Mouse (Mus musculus) large intestine, adult 2 months (tissue): ENCODE data around the gene Nalcn. TPM values are rescaled to one million over a fixed set of nuclear protein-coding genes. Genes with fewer than 3 reads are reported as not detected.

Experiments used
- DNase-seq: peaks from one replicate; pipeline ENCODE4 v3.0.0-alpha.2; 2012; ENCODE audit warnings: low read depth, low spot score
- WGBS: fragments of 180-500 bp; shearing (Covaris S2); methylation state at CpG from one replicate; pipeline ENCODE4 v1.1.7; 2018; 5-methylcytosine and 5-hydroxymethylcytosine counted together
- polyA plus RNA-seq: library from polyadenylated mRNA; depleted of rRNA; stranded (reverse); fragments of >200 nt; gene quantifications from 2 replicates; pipeline ENCODE4 v1.2.3, GENCODE M21; 2012; rRNA removed

Gene Nalcn
- polyA plus RNA-seq, 1 experiment = 0.02 TPM

GRCm38 (mm10) chr14:123237002-123237401, 389.9 kb downstream of the Nalcn start:
- no peak for DNase-seq
- WGBS = 65% methylated on average over 2 of the region's 2 CpGs

GRCm38 (mm10) chr14:123232630-123233206, 394.2 kb downstream of the Nalcn start:
- DNase-seq = no peak

Other genes starting within 250 kb of the Nalcn start
- gene Itgbl1, start 32.8 kb upstream of the Nalcn start, polyA plus RNA-seq = 0.05 TPM in 1 of 2 replicates, not detected in the other